Mouse (Mus musculus) kidney, postnatal 25 days (tissue): ENCODE results near the gene Cbx4.

Source experiments
- DNase-seq, 2 experiments: peaks; one replicate each; pipeline ENCODE4 v3.0.0; 2021; ENCODE audit warnings: mixed read lengths in 2 of 2

The Cbx4 gene

DNA sequence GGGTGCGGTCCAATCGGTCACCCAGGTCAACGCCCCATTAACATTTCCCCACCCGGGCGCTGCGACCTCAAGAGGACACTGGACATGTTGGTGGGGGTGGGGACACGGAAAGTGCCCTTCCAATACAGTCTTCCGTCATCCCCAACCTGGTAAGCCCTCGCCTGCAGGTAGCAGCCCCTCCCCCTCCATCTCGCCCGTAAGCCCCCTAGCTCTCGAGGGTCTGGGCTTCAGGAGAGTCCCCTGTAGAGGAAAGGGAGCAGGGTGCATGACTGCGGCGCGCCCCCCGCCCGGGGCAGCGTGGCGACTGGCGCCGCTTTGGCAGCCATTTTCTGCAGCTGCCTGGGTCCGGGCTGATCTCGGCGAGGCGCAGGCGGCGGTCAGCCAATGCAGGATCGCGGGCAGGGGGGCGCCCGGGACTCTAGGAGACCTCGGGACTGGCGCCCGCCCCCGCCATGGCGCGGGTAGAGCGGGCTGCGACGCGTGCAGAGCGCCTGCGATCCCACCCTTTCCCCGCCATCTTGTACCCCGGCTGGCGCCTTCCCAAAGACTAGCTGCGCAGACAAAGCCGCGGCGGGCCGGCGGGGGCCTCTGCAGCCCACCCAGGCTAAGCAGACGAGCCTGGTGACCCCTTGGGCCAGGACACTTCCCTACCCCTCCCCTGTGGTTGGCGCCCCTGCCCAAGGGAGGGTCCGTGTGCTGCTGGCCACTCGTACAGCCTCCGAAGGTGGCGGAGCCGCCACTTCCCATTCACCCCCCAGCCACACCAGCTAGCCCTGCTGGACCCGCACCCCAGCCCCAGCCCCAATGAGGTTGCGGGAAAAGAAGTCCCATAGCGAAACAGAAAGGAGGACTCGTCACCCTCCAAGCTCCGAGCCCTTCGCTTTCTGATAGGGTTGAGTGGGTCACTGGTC is 29.5 kb downstream of the Cbx4 start:
- peak; percentile 54 to 75 for DNase-seq

DNA sequence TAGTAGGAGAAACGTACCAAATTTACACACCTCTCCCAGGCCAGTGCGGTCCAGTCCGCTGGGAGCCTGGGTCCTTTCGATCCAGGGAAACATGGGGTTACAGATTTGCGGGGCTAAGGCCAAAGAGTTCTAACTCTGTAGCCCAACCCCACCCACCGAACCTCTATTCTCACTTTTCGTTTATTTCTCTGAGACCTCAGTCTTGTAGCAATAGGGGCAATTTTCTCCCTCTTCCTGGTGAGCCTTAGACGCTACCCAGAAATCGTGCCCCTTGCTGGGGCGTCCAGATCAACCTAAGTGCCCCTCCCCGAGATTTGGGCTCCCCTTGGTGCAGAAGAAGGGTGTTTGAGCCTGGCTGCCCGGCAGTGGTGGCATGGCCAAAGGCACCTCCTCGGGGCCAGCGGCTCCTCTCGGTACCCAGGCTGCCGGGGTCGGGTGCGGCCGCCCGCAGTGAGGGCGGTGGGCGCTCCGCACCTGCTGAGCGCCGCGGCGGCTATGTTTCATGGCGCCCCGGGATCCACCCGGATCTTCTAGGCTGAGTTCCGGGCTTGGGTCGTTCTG is 30.4 kb downstream of the Cbx4 start:
- no peak for DNase-seq

DNA sequence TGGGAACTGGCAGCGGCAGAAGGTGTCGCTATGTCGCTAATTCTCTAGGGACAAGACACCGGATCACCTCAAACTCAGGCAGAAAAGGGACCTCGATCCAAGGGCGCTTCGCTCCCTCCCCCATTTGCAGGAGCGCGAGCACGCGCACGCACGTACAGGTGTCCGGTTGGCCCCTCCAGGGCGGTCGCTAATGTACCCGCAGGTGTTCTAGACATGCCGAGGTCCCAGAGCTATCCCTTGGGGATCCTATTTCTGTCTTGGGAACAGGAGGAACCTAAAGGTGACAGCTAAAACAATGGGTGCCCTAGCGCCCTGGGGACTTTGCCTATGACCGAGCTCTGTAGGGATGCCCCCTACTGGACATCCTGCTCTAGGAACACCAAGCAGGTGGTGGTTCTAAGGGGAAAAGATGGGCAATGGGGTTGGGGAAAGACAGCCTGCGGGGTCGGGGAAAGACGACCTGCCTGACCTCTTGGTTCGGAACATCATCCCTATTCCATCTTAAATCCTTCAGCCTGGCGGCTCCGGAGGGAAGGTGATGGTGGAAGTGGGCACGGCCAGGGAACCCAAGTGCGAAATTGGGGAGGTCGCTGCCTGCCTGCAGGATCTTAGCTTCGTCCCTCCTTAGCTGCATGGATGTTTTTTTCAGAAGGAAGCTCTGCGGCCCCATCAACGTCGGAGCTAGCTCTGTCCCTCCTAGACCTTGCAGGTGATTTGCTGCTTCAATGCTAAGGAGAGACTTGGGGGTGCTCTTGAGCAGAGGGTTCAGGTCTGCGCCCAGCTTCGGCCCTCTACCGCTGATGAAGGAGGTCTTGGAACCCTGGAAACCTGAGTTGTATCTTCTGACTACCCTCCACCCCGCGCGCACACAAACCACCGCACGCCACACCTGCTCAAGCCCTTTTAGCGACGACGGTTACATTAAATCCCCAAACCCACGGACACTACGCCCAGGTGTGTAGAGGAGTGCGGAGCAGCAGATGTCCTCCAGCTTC is 31.4 kb downstream of the Cbx4 start:
- DNase-seq = peak in 1 of 2 experiments; percentile 54

DNA sequence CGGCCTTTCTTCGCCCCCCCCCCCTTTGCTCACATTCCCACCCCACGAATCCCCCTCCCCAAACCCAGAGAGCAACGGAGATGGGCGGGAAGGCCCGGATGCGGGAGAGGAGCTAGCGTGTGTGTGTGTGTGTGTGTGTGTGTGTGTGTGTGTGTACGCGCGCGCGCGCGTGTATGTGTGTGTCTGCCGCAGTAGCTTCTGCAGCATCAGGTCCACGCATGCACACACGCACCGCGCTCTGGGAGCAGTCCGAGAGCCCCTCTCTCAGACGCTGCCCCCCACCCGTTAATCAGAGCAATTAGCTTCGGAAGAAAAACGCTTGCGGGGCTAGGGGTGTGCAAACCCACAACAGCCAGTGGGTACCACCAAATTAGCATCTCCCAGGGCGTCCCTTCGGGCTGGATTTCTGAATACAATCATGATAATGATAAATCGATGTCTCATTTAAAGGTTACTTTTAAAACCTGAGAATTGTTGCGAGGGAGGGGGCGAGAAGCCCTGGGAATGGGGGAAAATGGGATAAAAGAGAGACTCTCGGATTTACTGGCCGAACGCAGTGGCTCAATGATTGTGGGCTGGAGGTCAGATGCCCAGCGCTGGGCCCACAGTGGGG is 32.2 kb downstream of the Cbx4 start:
- no peak for DNase-seq

DNA sequence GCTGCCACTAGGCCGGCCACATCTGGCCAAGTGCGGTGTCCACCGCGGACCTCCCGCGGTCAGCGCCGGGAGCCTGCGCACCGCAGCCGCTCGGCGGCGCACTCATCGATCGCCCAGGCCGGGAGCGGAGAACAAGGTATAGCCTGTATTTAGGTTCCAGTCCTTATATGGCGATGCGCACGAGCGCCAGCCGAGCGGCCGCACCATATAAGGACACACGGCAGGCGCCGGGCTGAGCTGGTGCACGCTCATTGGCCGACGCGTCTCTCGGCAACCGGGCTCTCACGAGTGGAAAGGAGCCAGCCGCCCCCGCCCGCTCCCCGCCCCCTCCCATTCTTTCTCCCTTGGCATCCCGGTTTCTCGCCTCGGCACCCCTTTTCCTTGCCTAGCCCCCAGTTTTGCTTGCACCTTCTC is 32.8 kb downstream of the Cbx4 start:
- DNase-seq = peak; percentile 74 to 91

DNA sequence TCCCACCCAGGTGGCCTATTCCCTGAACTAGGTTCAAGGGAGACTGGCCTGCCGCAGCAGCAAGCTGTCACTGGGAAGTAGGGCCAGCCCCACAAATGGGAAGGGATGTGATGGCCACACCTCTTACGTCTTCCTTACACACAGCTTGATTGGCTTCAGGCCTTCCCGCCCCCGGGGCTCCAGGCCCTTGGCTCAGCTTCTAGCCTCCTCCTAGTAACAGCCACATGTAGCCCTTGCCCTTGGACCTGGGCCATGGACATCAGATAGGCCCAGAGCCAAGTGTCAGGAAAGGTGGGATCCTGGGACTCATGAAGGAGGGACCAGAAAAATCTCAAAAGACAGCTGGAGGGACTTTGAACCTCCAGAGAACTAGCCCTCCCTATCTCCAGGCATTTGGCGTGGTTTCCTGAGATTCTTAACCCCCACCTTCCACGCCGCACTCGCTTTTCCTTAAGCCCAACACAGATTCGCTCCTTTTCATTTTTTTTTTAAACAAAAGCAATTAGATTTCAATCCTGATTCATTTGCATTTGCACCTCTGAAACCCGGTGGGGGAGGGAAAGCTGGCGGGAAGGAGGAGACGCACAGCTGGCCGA is 33.3 kb downstream of the Cbx4 start:
- peak in 1 of 2 experiments; percentile 66 for DNase-seq

DNA sequence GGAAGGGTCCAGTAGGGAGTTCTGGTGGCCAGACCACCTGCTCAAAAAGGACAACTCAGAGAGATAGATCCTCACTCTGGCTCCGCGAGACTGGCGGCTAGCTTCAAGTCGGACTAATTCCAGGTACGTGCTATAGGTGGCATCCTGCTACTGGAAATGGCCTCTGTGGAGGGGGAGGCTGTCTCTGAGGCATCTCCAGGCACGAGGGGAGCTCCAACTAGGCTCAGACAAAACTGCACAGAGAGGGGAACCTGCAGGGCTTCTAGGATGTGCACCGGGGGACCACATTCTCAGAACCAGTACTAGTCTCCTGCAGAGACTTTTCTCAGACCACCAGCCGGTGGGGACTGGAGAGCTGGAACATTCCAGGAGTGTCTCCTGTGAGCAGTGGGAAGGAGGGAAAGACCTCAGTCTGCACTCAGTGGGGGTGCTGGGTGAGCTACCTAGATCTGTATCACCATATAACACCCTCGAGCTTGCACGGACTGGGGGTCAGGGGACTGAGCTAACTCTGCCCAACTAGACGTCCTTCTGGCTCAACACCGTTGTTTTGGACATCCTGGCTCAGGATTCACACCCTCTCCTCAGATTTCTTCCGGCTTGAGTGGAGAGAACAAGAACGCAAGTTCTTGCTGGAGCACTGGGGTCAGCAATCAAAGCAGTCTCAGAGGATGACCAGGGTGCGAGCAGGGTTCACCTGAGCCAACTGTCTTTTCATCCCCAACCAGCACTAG is 33.9 kb downstream of the Cbx4 start:
- DNase-seq = peak; percentile 53 to 70

DNA sequence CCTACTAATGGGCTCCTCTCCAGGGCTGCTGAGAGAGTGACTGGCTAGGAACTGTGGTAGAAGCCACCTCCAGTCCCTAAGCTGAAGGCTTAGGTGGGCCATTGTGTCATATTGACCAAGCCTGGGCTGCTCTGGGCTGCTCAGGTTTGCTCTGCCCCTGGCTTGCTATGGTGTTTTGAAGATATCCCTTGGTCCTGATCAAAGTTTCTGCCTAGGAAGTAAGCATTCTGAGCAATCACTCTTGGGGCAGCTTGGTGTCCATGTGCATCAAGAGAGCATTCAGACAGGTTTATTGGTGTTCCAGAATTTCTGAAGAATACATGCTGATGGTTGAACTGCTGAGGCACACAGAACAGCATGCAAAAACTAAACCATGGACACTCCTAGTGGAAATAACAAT is 34.6 kb downstream of the Cbx4 start:
- DNase-seq = no peak

DNA sequence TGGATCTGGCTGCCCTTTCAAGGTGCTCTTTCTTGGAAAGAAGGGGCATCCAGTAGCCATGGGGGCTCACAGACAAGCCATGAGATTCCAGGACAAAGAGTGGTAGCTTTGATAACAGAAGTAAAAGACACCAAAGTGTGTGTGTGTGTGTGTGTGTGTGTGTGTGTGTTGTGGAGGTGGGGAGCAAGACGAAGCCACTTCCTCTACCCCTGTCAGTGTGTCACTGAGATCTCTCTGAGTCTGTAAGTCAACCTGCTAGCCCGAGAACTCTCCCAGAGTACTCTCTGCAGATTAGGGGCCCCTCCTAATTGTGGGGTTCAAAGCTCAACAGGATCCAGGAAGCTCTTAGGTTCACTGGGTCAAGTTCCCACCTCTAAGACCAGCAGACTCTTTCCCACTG is 35.7 kb downstream of the Cbx4 start:
- no peak for DNase-seq

DNA sequence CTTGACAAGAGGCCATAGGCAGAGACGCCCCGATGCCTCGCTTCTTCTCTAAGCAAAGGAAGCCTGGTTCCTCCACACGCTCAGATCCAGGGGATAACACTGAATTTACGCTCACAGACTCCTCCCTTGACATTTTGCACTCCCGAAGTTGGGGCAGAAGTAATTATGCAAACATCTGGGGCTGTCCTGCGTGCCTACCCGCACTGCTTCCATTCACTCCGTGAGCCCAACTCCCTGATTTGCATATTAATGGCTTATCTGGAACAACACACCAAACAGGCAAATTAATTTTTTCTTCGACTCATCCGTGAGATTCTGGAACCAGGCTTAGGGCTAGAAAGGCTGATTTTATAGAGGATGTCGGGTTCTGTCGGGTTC is 37.9 kb downstream of the Cbx4 start:
- no peak for DNase-seq

DNA sequence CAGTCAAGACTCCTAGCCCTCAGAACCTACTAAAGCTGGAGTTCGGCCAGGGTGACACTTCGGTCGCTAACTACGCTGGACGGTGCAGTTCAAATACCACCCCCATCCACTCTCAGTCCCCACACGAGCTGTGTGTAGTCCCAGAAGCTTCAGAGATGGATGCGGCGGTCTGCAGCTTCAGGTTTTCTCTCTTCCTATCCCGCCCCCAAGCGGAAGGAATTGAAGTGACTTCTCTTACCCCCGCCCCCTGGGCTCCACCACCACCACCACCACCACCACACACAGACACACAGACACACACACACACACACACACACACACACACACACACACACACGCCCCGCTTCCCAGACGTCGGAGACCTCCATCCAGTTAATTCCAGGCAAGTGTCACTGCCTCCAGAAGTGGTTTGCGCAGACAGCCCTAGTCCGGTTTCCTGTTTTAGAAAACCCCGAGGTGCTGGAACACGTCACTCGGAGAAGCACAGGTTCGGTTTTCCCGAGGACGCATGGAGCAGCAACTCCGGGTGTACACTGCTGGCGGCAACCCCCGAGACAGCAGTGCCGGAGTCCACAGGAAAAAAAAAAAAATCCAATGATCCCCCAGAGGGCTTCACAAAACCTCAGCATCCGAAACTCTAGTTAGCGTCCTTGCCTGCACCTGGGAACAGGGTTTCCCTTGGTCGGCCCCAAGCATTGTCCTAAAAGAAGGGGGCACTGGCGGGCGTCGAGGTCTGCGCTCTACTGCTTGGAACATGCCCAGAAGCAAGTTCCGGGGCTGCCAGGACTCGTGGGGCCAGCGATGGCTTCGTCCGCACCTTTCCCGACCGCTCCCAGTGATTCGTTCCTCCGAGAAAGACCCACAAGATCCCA is 38.5 kb downstream of the Cbx4 start:
- DNase-seq = peak in 1 of 2 experiments; percentile 44

DNA sequence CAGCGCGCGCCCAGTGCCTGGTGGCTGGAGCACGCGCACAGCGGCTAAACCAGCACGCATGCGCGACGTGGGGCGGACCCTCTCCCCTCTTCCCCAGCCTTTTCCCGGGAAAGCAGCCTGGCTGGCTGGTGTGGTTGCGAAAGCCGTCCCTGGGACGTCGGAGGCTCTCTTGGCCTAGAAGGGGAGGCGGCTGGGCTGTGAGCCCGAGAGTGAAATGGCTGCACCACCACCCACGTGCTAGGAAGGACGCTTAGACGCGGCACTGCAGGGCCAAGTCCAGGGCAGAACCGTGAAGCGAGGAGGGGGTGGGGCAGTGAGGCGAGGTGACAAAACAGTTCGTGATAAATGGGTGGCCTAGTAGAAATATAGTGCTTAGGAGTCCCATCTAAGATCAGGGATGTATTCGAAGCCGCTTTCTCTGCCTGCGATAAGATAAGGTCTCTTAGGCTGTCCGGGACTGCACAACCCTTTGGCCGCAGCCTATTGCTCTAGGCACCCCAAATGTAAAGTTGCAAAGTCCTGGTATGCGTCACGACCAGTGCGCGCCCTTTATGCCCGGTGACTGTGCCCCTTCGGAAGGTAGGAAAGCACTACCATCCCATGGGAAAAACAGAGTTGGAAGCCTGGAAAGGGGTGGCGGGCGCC is 39.3 kb downstream of the Cbx4 start:
- DNase-seq = peak; percentile 78 to 92

DNA sequence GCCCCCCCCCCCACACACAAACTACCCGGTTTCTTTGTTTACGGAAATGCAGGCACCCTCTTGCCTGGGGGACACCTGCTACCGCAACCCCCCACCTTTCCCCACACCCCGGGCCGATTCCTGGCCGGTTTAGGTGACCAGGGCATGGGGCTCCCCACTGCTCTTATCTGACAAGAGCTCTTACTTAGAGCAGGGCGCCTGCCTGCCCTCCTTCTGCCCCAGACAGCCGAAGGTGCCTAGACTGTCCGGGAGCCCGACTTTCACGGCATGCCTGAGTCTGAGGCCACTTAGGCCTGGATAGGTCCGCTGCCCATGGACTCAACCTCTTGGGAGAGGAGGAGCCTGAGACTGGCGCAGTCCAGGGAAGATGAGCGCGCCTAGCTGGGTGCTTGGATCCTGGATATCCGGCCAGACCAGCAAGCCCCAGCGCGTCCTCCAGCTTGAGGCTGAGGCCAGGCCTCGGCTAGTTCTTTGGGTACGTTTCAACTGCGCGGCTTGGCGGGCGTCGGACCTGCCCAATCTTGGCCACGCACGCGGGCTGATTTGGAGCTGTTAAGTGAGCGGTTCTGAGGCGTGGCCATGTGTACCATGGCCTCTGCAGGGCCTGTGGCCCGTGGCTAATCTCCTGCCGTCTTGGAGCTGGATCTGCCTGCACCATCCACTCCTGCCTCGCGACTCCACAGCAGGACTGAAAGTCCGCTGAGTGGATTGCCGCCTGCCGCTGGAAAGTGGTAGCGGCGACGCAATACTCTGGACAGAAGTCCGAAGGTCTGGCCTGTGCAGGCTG is 41.3 kb downstream of the Cbx4 start:
- DNase-seq = peak; percentile 70 to 90

DNA sequence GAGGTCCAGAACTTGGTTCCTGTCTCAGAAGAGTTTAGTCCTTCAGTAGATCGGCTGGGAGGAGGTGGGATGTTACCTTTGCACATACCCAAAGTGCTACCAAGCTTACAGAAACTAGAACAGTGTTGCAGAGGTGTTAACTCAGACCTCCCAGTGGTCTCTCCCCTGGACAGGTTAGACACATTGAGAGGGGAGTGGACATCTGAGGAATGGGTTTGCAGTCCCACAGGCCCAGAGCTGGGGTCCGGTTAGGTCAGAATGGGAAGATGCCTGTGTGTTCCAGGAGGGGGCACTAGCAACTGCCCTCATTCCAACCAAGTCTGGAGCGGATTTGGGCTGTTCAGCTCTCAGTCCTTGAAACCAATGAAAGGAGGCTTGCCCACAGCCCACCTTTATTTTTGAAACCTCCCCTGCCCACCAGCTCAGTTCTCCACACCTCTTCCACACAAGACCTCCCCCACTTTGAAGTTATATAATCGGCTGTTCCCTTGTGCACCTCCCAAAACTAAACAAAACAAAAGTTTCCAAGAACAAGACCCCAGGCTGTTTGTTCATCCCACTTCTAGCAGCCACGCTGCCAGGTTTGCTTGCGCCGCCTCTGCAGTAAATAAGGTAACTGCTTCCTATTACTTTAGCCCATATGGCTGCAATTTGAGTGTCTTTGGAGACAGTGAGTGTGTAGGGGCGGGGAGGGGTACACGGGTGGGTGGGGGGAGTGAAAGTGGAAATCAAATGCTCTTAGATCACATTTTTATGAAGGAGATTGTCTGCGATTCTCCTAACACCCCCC is 42.1 kb downstream of the Cbx4 start:
- DNase-seq = no peak

DNA sequence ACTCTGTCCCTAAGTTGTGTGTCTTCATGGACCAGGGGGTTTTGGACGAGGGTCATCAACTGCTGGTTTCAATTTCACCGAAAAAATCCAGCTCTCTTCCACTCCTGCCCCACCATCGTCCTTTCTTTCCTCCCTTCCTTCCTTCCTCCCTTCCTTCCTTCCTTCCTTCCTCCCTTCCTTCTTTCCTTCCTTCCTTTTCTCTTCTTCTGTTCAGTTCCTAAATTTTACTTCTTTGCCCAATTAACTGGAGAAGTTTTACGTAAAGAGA is 42.8 kb downstream of the Cbx4 start:
- no peak for DNase-seq

DNA sequence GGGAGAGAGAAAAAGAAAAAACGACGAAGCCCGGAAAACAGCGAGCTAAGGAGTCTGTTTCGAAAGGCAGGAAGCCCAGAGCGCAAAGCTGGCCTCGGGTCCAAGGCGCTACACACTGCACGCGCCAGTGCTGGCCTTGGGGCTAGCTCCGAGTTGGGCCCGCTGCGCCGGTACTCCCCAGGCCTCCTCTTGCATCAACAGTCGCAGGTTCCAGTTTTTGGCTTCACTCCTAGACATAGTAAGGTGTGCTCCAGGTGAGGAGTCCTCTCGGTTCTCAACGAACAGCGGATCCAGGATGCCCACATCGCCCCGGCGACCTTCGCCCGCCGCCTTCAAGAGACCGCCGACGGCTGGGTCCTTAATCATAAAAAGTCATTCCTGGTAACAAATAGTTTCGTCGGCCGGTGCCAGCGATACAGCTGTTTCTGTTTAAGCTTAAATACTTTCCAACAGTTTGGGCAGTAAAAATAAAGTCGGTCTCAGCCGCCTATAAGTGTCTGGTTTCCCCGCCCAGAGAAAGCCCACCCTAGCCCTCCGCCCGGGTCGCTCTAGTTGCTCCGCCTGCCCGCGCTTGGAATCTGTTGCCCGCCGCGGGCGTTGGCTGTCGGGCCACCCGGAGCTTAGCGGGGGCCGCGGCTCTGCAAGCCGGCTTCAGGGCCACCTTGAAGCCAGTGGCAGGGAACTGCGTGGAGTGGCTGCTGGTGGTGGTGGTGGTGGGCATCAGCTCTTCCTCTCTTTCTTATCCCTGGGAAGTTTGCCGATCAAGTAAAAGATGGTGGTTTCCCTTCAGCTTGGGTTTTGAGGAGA is 43.4 kb downstream of the Cbx4 start:
- DNase-seq = no peak

DNA sequence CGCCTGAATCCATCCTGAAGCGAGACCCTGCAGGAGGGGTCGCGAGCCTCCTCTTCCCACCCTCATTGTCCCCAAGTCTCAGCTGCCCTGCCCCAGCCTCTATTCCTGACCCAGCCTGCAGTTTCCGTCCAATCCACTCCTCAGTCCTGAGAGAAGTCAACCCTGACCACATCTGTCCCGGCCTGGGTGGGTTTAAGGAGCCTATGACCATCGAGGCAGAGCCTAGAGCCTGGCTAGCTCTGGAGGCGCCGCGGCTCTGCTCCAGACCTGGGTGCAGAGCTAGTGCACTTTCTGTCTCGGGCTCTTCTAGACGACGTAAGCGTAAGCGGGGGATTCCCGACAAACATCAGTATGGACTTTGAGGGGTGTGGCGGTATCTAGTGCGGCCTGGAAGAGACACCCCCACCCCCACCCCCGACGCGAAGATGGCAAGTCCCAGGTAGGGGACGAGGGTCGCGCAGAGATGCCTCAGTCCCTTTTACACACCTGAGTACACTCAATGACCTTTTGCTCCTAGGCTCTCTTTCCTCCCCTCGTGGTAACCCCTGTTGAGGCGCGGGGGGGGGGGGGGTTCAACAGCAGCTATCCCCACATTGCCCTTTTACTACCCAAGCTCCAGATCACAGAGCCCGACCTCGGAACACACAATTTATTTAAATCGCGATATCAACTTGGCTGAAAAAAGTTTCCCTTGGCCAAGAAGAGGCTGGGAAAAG is 44.1 kb downstream of the Cbx4 start:
- no peak for DNase-seq
